In the genomic region with DNA sequence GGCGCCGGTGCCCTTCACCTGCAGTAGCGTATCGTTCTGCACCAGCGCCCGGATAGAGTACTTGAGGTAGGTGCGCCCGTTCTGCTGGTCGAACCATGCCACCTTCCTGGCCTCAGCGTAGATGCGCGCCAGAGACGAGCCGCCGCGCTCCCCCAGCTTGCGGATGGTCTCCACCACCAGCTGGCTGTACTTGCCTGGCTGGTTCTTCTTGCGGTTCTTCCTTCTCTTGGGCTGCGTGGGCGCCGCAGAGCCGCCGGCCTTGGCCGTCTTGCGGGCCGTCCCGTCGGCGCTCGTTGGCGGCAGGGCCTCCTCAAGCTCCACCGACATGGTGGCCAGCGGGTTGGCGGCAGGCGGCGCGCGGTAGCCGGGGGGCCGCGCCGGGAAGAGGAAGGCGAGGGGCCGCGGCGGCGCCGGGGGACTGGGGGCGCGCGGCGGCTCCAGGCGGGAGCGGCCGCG, we compare ENCODE assay signal across 8 mouse cellular contexts. TPM values are rescaled to one million over a fixed set of nuclear protein-coding genes. Genes with fewer than 3 reads are reported as not detected.
DNase-seq lines count a peak whose midpoint lies in the region; ATAC-seq and TF ChIP-seq lines count a peak whose summit lies in the region.

No protein-coding gene starts in this region.

- peak overlapping the region; percentile 92 for H3K4me3 ChIP-seq in heart, embryonic 13.5 days
- peak overlapping the region; percentile 83 for H3K4me3 ChIP-seq in cortical plate, adult 2 months (ENCODE audit: insufficient read depth, low read length)
- H3K4me3 ChIP-seq in hindbrain, embryonic 13.5 days, result peak overlapping the region; percentile 94
- peak overlapping the region; percentile 60 for H3K4me3 ChIP-seq in liver, postnatal 0 days (ENCODE audit: low read depth, low read length)
- H3K4me3 ChIP-seq in stomach, embryonic 14.5 days (ENCODE audit: low read depth, low read length), result peak overlapping the region; percentile 85

- under 1% methylated on average over 41 of the region's 56 CpGs for WGBS in heart, embryonic 13.5 days
- under 1% methylated on average over 54 of the region's 56 CpGs for WGBS in hindbrain, embryonic 13.5 days
- WGBS in liver, postnatal 0 days (ENCODE audit: insufficient replicate concordance), result 1% methylated on average over 42 of the region's 56 CpGs
- under 1% methylated on average over 55 of the region's 56 CpGs for WGBS in stomach, embryonic 14.5 days

- TF ChIP-seq EP300 in liver, postnatal 0 days (IDR thresholded peaks at IDR 0.05; ENCODE audit: low read depth), result no peak

- peaks cover 22% of the 10 kb centered on the region for H3K36me3 ChIP-seq in heart, embryonic 13.5 days
- peaks cover 20% of the 10 kb centered on the region for H3K36me3 ChIP-seq in hindbrain, embryonic 13.5 days
- no peaks in the 10 kb centered on the region for H3K36me3 ChIP-seq in liver, postnatal 0 days (replicated peaks; ENCODE audit: insufficient read depth, low read length)
- H3K36me3 ChIP-seq in stomach, embryonic 14.5 days (ENCODE audit: control insufficient read depth, insufficient read depth, low read length), result peaks cover 5% of the 10 kb centered on the region; the same call in 1 of the 2 replicates

- peak overlapping the region; percentile 89 for H3K4me2 ChIP-seq in heart, embryonic 13.5 days
- H3K4me2 ChIP-seq in hindbrain, embryonic 13.5 days, result peak overlapping the region; percentile 84
- peak overlapping the region; percentile 88 for H3K4me2 ChIP-seq in liver, postnatal 0 days (ENCODE audit: low read depth, low read length)
- peak overlapping the region; percentile 65 for H3K4me2 ChIP-seq in stomach, embryonic 14.5 days (replicated peaks; ENCODE audit: low read depth, low read length)

- no peaks in the 10 kb centered on the region for H3K9me3 ChIP-seq in heart, embryonic 13.5 days
- no peaks in the 10 kb centered on the region for H3K9me3 ChIP-seq in hindbrain, embryonic 13.5 days
- no peaks in the 10 kb centered on the region for H3K9me3 ChIP-seq in liver, postnatal 0 days (ENCODE audit: low read length)
- H3K9me3 ChIP-seq in stomach, embryonic 14.5 days (ENCODE audit: control insufficient read depth, low read depth, low read length), result no peaks in the 10 kb centered on the region

- DNase-seq in heart, adult 8-10 months (ENCODE audit: low spot score), result no peak
- DNase-seq in MN1 (ENCODE audit: low spot score), result peak; percentile 45
- DNase-seq in liver, postnatal 0 days, result peak; percentile 26
- DNase-seq in gastrocnemius, adult 8-10 months (ENCODE audit: low spot score in 2 of 2), result no peak

- peak overlapping the region; percentile 93 for H3K9ac ChIP-seq in heart, embryonic 13.5 days
- H3K9ac ChIP-seq in hindbrain, embryonic 13.5 days, result peak overlapping the region; percentile 97
- H3K9ac ChIP-seq in liver, postnatal 0 days (replicated peaks), result peak overlapping the region; percentile 51
- H3K9ac ChIP-seq in stomach, embryonic 14.5 days (replicated peaks; ENCODE audit: low read depth, low read length), result peak overlapping the region; percentile 79

- TF ChIP-seq POLR2A in cortical plate, adult 2 months (IDR thresholded peaks at IDR 0.05; ENCODE audit: extremely low read depth, insufficient read depth, low read length), result no peak

- peak overlapping the region; percentile 77 for H3K27ac ChIP-seq in heart, embryonic 13.5 days (replicated peaks)
- H3K27ac ChIP-seq in cortical plate, adult 2 months (ENCODE audit: insufficient read depth, low read length), result peak overlapping the region; percentile 60
- H3K27ac ChIP-seq in hindbrain, embryonic 13.5 days, result peak overlapping the region; percentile 96
- no peak overlapping the region for H3K27ac ChIP-seq in liver, postnatal 0 days (ENCODE audit: low read depth)
- H3K27ac ChIP-seq in stomach, embryonic 14.5 days (ENCODE audit: low read length), result peak overlapping the region; percentile 86

- no peak for ATAC-seq in heart, embryonic 13.5 days (ENCODE audit: extremely low read depth, insufficient number of reproducible peaks, low FRiP score, low TSS enrichment)
- peak; percentile 56 for ATAC-seq in hindbrain, embryonic 13.5 days (ENCODE audit: low FRiP score)
- ATAC-seq in liver, postnatal 0 days, result peak; percentile 36
- ATAC-seq in stomach, embryonic 14.5 days (ENCODE audit: insufficient number of reproducible peaks, insufficient read depth, low FRiP score, low read depth), result peak; percentile 17; the same call in 1 of the 2 replicates

- TF ChIP-seq CTCF in cortical plate, adult 2 months (IDR thresholded peaks at IDR 0.05; ENCODE audit: extremely low read depth, insufficient read depth, low read length), result no peak
- no peak for TF ChIP-seq CTCF in liver, postnatal 0 days (IDR thresholded peaks at IDR 0.05; ENCODE audit: low read depth)

- peaks cover 15% of the 10 kb centered on the region for H3K4me1 ChIP-seq in heart, embryonic 13.5 days
- no peaks in the 10 kb centered on the region for H3K4me1 ChIP-seq in cortical plate, adult 2 months (ENCODE audit: control insufficient read depth, insufficient read depth, low read length)
- peaks cover 20% of the 10 kb centered on the region for H3K4me1 ChIP-seq in hindbrain, embryonic 13.5 days (replicated peaks)
- H3K4me1 ChIP-seq in liver, postnatal 0 days (ENCODE audit: insufficient read depth), result peaks cover 14% of the 10 kb centered on the region; the same call in 1 of the 2 replicates
- peaks cover 10% of the 10 kb centered on the region; the same call in 1 of the 2 replicates for H3K4me1 ChIP-seq in stomach, embryonic 14.5 days (ENCODE audit: control insufficient read depth, insufficient read depth, low read length)

- 0 out of 2 replicates have a peak, but pooled peaks cover 5% of the 10 kb centered on the region for H3K27me3 ChIP-seq in heart, embryonic 13.5 days (replicated peaks)
- H3K27me3 ChIP-seq in hindbrain, embryonic 13.5 days, result no peaks in the 10 kb centered on the region
- peaks cover 32% of the 10 kb centered on the region for H3K27me3 ChIP-seq in liver, postnatal 0 days (ENCODE audit: insufficient read depth, low read length)
- no peaks in the 10 kb centered on the region for H3K27me3 ChIP-seq in stomach, embryonic 14.5 days (ENCODE audit: control insufficient read depth, insufficient read depth, low read length)

RNA-seq across cellular contexts. Expression of a gene that starts 0.4 kb away (rescaled TPM):
- polyA plus RNA-seq in heart, embryonic 13.5 days (2015; fragmentation: Nextera tagmentation; extraction: Ambion mirVana), result 7.5 and 7.9 TPM in 2 replicates
- 1 to 10 TPM in 2 of 4 experiments, under 1 TPM in 2; 0.80 to 1.4 (median 1.2) TPM for total RNA-seq in heart, adult 8-10 months (2022)
- polyA plus RNA-seq in cortical plate, adult 2 months (2012; rRNA removed), result 53.1 and 58.3 TPM in 2 replicates
- 18.4 and 20.2 TPM in 2 replicates for polyA plus RNA-seq in hindbrain, embryonic 13.5 days (2015; fragmentation: Nextera tagmentation; extraction: Ambion mirVana)
- 2.0 and 2.5 TPM in 2 replicates for polyA plus RNA-seq in liver, postnatal 0 days (2015; fragmentation: Nextera tagmentation; extraction: Ambion mirVana)
- 19.6 and 20.1 TPM in 2 replicates for polyA plus RNA-seq in stomach, embryonic 14.5 days (2014; fragmentation: Nextera tagmentation; extraction: Ambion mirVana)
- total RNA-seq in gastrocnemius, adult 8-10 months (2022), result 1 to 10 TPM in 2 of 4 experiments, under 1 TPM in 1, not detected in 1; 0.34 to 1.9 (median 1.3) TPM

Comparison
In these comparisons a context has a peak if more than half of its experiments do, and no peak if none do; other contexts are left out.
1. DNase-seq: peak in MN1 (single experiment) and liver, postnatal 0 days (single experiment); none in heart, adult 8-10 months (single experiment) and gastrocnemius, adult 8-10 months (0 of 2).
2. Peak in every context shown above with its lines, with median percentiles within 50 percentile points of each other: H3K4me2 ChIP-seq, H3K4me3 ChIP-seq and H3K9ac ChIP-seq.